Mouse (Mus musculus) layer of hippocampus, adult 2 months (tissue): Measurements from ENCODE around the gene Kif6. TPM values are rescaled to one million over a fixed set of nuclear protein-coding genes. Genes with fewer than 3 reads are reported as not detected.

Experiments used
- DNase-seq, 2 experiments: peaks; one replicate each; pipeline ENCODE4 v3.0.0; 2022; ENCODE audit warnings: low spot score in 2 of 2
- H3K27ac ChIP-seq: fragments of 200-600 bp; 2 replicates; pipeline ENCODE4 v1.8.1; 2022
- H3K4me3 ChIP-seq: fragments of 200-600 bp; 2 replicates; pipeline ENCODE4 v1.8.1; 2022; ENCODE audit warnings: mild to moderate bottlenecking
- CTCF ChIP-seq: fragments of 200-600 bp; conservative IDR thresholded peaks from 2 replicates; pipeline ENCODE4 v1.8.1; 2022; ENCODE audit warnings: antibody characterized with exemption, mild to moderate bottlenecking, moderate library complexity
- total RNA-seq, 2 experiments: library from RNA; stranded (reverse); gene quantifications; 2 replicates each; pipeline ENCODE4 v1.2.3; 2021

Kif6 gene
- total RNA-seq, 2 experiments from 2014 or later, result 5.0 to 6.1 TPM

GRCm38 (mm10) chr17:49641903-49642302 is 27.0 kb downstream of the Kif6 start:
- Histone ChIP-seq H3K4me3 (no peak overlapping the region), H3K27ac (no peak overlapping the region)
- no peak for DNase-seq
- TF ChIP-seq CTCF, result no peak

- DNase-seq, result no peak
- H3K27ac ChIP-seq, result no peak overlapping the region
- TF ChIP-seq CTCF, result no peak
- no peak overlapping the region for H3K4me3 ChIP-seq
Observed at GRCm38 (mm10) chr17:49642336-49642735, 27.4 kb downstream of the Kif6 start.

- Histone ChIP-seq H3K4me3 (no peak overlapping the region), H3K27ac (no peak overlapping the region)
- peak; percentile 20 to 62 for DNase-seq
- TF ChIP-seq CTCF, result peak; percentile 82
Observed at GRCm38 (mm10) chr17:49642889-49643490, 28.1 kb downstream of the Kif6 start.

- DNase-seq, result no peak
- TF ChIP-seq CTCF, result no peak
- no peak overlapping the region for H3K27ac ChIP-seq
- H3K4me3 ChIP-seq, result no peak overlapping the region
Observed at GRCm38 (mm10) chr17:49646267-49646666, 31.3 kb downstream of the Kif6 start.

GRCm38 (mm10) chr17:49648970-49649369 is 34.0 kb downstream of the Kif6 start:
- DNase-seq, result no peak
- no peak overlapping the region for H3K27ac ChIP-seq
- no peak for TF ChIP-seq CTCF
- no peak overlapping the region for H3K4me3 ChIP-seq

- TF ChIP-seq CTCF, result no peak
- Histone ChIP-seq H3K27ac (no peak overlapping the region), H3K4me3 (no peak overlapping the region)
- DNase-seq, result no peak
Observed at GRCm38 (mm10) chr17:49649394-49649793, 34.5 kb downstream of the Kif6 start.

- H3K4me3 ChIP-seq, result no peak overlapping the region
- peak; percentile 60 for TF ChIP-seq CTCF
- no peak overlapping the region for H3K27ac ChIP-seq
- no peak for DNase-seq
Observed at GRCm38 (mm10) chr17:49650366-49650765, 35.4 kb downstream of the Kif6 start.

- H3K27ac ChIP-seq, result peak overlapping the region; percentile 20; the same call in 1 of the 2 replicates
- DNase-seq, result no peak
- H3K4me3 ChIP-seq, result no peak overlapping the region
- TF ChIP-seq CTCF, result no peak
Observed at GRCm38 (mm10) chr17:49652357-49652756, 37.4 kb downstream of the Kif6 start.

GRCm38 (mm10) chr17:49652800-49653199 is 37.9 kb downstream of the Kif6 start:
- H3K27ac ChIP-seq, result peak overlapping the region; percentile 20; the same call in 1 of the 2 replicates
- no peak for DNase-seq
- TF ChIP-seq CTCF, result no peak
- H3K4me3 ChIP-seq, result no peak overlapping the region

GRCm38 (mm10) chr17:49661626-49662025 is 46.7 kb downstream of the Kif6 start:
- no peak for DNase-seq
- no peak for TF ChIP-seq CTCF
- H3K27ac ChIP-seq, result no peak overlapping the region
- no peak overlapping the region for H3K4me3 ChIP-seq

- Histone ChIP-seq H3K27ac (no peak overlapping the region), H3K4me3 (no peak overlapping the region)
- no peak for TF ChIP-seq CTCF
- DNase-seq, result peak; percentile 28 to 37
Observed at GRCm38 (mm10) chr17:49666728-49667127, 51.8 kb downstream of the Kif6 start.

- no peak for DNase-seq
- no peak overlapping the region for H3K4me3 ChIP-seq
- TF ChIP-seq CTCF, result no peak
- no peak overlapping the region for H3K27ac ChIP-seq
Observed at GRCm38 (mm10) chr17:49668296-49668695, 53.4 kb downstream of the Kif6 start.

- DNase-seq, result no peak
- no peak overlapping the region for H3K27ac ChIP-seq
- no peak overlapping the region for H3K4me3 ChIP-seq
- no peak for TF ChIP-seq CTCF
Observed at GRCm38 (mm10) chr17:49671921-49672339, 57.0 kb downstream of the Kif6 start.

- no peak for TF ChIP-seq CTCF
- Histone ChIP-seq H3K4me3 (no peak overlapping the region), H3K27ac (no peak overlapping the region)
- DNase-seq, result no peak
Observed at GRCm38 (mm10) chr17:49672421-49672820, 57.5 kb downstream of the Kif6 start.

- H3K27ac ChIP-seq, result no peak overlapping the region
- TF ChIP-seq CTCF, result no peak
- no peak for DNase-seq
- peak overlapping the region; percentile 2; the same call in 1 of the 2 replicates for H3K4me3 ChIP-seq
Observed at GRCm38 (mm10) chr17:49675629-49676028, 60.7 kb downstream of the Kif6 start.
